Mouse (Mus musculus) heart, embryonic 15.5 days (tissue): Measurements from ENCODE around the gene Gatad2b. TPM values are rescaled to one million over a fixed set of nuclear protein-coding genes. Genes with fewer than 3 reads are reported as not detected.

ENCODE experiments used
- ATAC-seq: fragments of 200-750 bp; cut with Nextera tagmentation; replicated peaks from 2 replicates; pipeline ENCODE4 v1.8.0; 2017; ENCODE audit warnings: low read depth, moderate TSS enrichment; ENCODE audit not compliant: insufficient number of reproducible peaks, insufficient read depth, low FRiP score
- H3K27ac ChIP-seq: fragments of 300-500 bp; sonication (generic); 2 replicates; pipeline ENCODE4 v1.5.1; 2015; ENCODE audit warnings: mild to moderate bottlenecking, inconsistent platforms
- H3K27me3 ChIP-seq: fragments of 300-500 bp; sonication (generic); 2 replicates; pipeline ENCODE4 v1.6.1; 2015; ENCODE audit warnings: inconsistent platforms
- H3K36me3 ChIP-seq: fragments of 300-500 bp; sonication (generic); 2 replicates; pipeline ENCODE4 v1.6.1; 2015; ENCODE audit warnings: mild to moderate bottlenecking, inconsistent platforms
- H3K4me1 ChIP-seq: fragments of 300-500 bp; sonication (generic); replicated peaks from 2 replicates; pipeline ENCODE4 v1.6.1; 2015; ENCODE audit warnings: inconsistent platforms
- H3K4me2 ChIP-seq: fragments of 300-500 bp; sonication (generic); 2 replicates; pipeline ENCODE4 v1.6.1; 2015; ENCODE audit warnings: inconsistent platforms, mild to moderate bottlenecking, moderate library complexity
- H3K4me3 ChIP-seq: fragments of 300-500 bp; sonication (generic); 2 replicates; pipeline ENCODE4 v1.5.1; 2015; ENCODE audit warnings: mild to moderate bottlenecking, inconsistent platforms
- H3K9ac ChIP-seq: fragments of 300-500 bp; sonication (generic); 2 replicates; pipeline ENCODE4 v1.6.1; 2015; ENCODE audit warnings: mild to moderate bottlenecking, inconsistent platforms
- H3K9me3 ChIP-seq: fragments of 300-500 bp; sonication (generic); replicated peaks from 2 replicates; pipeline ENCODE4 v1.6.1; 2016; ENCODE audit warnings: inconsistent platforms
- WGBS: fragments of 180-500 bp; shearing (Covaris S2); methylation state at CpG from one replicate; pipeline ENCODE4 v1.1.7; 2015; ENCODE audit warnings: mixed read lengths; 5-methylcytosine and 5-hydroxymethylcytosine counted together
- microRNA-seq: library from miRNA; unstranded; fragments of <30 nt; microRNA quantifications from one replicate; pipeline ENCODE4, GENCODE M21; 2016
- polyA plus RNA-seq: library from polyadenylated mRNA; unstranded; fragments of >200 nt; fragmentation: Nextera tagmentation; extraction: Ambion mirVana; gene quantifications from 2 replicates; pipeline ENCODE4 v1.2.1, GENCODE M21; 2015

The Gatad2b gene
- polyA plus RNA-seq, 1 experiment from 2014 or later, result 7.1 TPM

GRCm38 (mm10) chr3:90400993-90401392, 108.0 kb downstream of the Gatad2b start:
- WGBS, result 59% methylated on average over 4 of the region's 4 CpGs
- Histone ChIP-seq H3K9me3 (no peaks in the 10 kb centered on the region), H3K27me3 (no peaks in the 10 kb centered on the region), H3K4me2 (no peak overlapping the region), H3K36me3 (peaks cover 86% of the 10 kb centered on the region), H3K9ac (no peak overlapping the region), H3K4me1 (no peaks in the 10 kb centered on the region), H3K27ac (no peak overlapping the region), H3K4me3 (no peak overlapping the region)
- no peak for ATAC-seq

DNA sequence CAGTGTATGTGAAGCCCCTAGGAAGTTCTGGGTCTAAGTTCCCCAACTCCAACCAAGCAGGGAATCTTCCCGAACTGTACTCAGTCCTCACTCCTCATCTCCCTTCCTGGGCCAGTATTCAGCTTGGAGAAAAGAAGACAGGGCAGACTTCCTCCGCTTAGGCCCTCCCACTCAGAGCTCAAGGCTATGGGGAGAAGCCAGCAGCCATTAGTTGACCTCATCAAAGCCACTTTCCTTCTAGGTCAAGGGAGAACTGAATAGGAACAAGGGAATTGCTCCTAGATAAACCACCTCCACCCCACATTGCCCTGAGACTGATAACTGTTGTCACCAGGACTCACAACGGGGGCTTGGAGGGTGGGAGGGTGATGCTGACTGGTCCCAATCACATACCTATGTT, 111.1 kb downstream of the Gatad2b start:
- Histone ChIP-seq H3K4me3 (no peak overlapping the region), H3K4me2 (no peak overlapping the region), H3K9ac (no peak overlapping the region), H3K4me1 (no peaks in the 10 kb centered on the region), H3K27ac (no peak overlapping the region), H3K36me3 (peaks cover 95% of the 10 kb centered on the region), H3K9me3 (no peaks in the 10 kb centered on the region), H3K27me3 (no peaks in the 10 kb centered on the region)
- ATAC-seq, result no peak
- 74% methylated on average over 3 of the region's 3 CpGs for WGBS

GRCm38 (mm10) chr3:90404609-90405008, 111.6 kb downstream of the Gatad2b start:
- no peaks in the 10 kb centered on the region for H3K27me3 ChIP-seq
- ATAC-seq, result no peak
- 71% methylated on average over 4 of the region's 4 CpGs for WGBS
- peaks cover 95% of the 10 kb centered on the region for H3K36me3 ChIP-seq
- no peaks in the 10 kb centered on the region for H3K9me3 ChIP-seq
- no peak overlapping the region for H3K27ac ChIP-seq
- H3K4me2 ChIP-seq, result no peak overlapping the region
- no peak overlapping the region for H3K4me3 ChIP-seq
- no peak overlapping the region for H3K9ac ChIP-seq
- no peaks in the 10 kb centered on the region for H3K4me1 ChIP-seq

- Histone ChIP-seq H3K4me3 (no peak overlapping the region), H3K9me3 (no peaks in the 10 kb centered on the region), H3K4me2 (no peak overlapping the region), H3K36me3 (peaks cover 94% of the 10 kb centered on the region), H3K9ac (no peak overlapping the region), H3K4me1 (no peaks in the 10 kb centered on the region), H3K27me3 (no peaks in the 10 kb centered on the region), H3K27ac (no peak overlapping the region)
- no peak for ATAC-seq
- 94% methylated on average over 5 of the region's 5 CpGs for WGBS
Observed at GRCm38 (mm10) chr3:90406414-90406813, 113.4 kb downstream of the Gatad2b start.

- Histone ChIP-seq H3K9me3 (no peaks in the 10 kb centered on the region), H3K4me1 (no peaks in the 10 kb centered on the region), H3K9ac (no peak overlapping the region), H3K4me3 (no peak overlapping the region), H3K4me2 (no peak overlapping the region), H3K27ac (no peak overlapping the region), H3K27me3 (no peaks in the 10 kb centered on the region), H3K36me3 (peaks cover 84% of the 10 kb centered on the region)
- no peak for ATAC-seq
- WGBS, result 85% methylated on average over 3 of the region's 3 CpGs
Observed at GRCm38 (mm10) chr3:90408721-90409120, 115.7 kb downstream of the Gatad2b start.

GRCm38 (mm10) chr3:90412312-90413010, 119.5 kb downstream of the Gatad2b start:
- Histone ChIP-seq H3K9me3 (no peaks in the 10 kb centered on the region), H3K36me3 (peaks cover 77% of the 10 kb centered on the region), H3K9ac (no peak overlapping the region), H3K27ac (no peak overlapping the region), H3K27me3 (no peaks in the 10 kb centered on the region), H3K4me1 (no peaks in the 10 kb centered on the region), H3K4me2 (no peak overlapping the region), H3K4me3 (no peak overlapping the region)
- no peak for ATAC-seq
- 42% methylated on average over 5 of the region's 5 CpGs for WGBS

- H3K4me2 ChIP-seq, result no peak overlapping the region
- H3K27ac ChIP-seq, result no peak overlapping the region
- H3K4me3 ChIP-seq, result no peak overlapping the region
- no peaks in the 10 kb centered on the region for H3K27me3 ChIP-seq
- H3K9me3 ChIP-seq, result no peaks in the 10 kb centered on the region
- 43% methylated on average over 3 of the region's 3 CpGs for WGBS
- no peak overlapping the region for H3K9ac ChIP-seq
- peaks cover 74% of the 10 kb centered on the region for H3K36me3 ChIP-seq
- ATAC-seq, result no peak
- H3K4me1 ChIP-seq, result no peaks in the 10 kb centered on the region
Observed at GRCm38 (mm10) chr3:90413011-90413396, 120.0 kb downstream of the Gatad2b start.

Small RNA genes within 50 kb of the gene (microRNA-seq; reads per million reads assigned to microRNA genes)
- not detected for gene Mir7012

Other genes with a start within 250 kb of the Gatad2b start
- 129 and 134 TPM in 2 replicates for gene 4933434E20Rik, start 241.5 kb upstream of the Gatad2b start, polyA plus RNA-seq
- 120 and 126 TPM in 2 replicates for gene Ubap2l, start 240.6 kb upstream of the Gatad2b start, polyA plus RNA-seq
- gene Tpm3, start 220.5 kb upstream of the Gatad2b start, polyA plus RNA-seq, result 239 and 307 TPM in 2 replicates
- gene Nup210l, start 189.0 kb upstream of the Gatad2b start, polyA plus RNA-seq, result 0.20 and 0.25 TPM in 2 replicates
- gene Rps27, start 79.5 kb upstream of the Gatad2b start, polyA plus RNA-seq, result 766 and 874 TPM in 2 replicates
- gene Rab13, start 79.5 kb upstream of the Gatad2b start, polyA plus RNA-seq, result 22.1 and 24.0 TPM in 2 replicates
- 78.4 and 79.5 TPM in 2 replicates for gene Jtb, start 61.6 kb upstream of the Gatad2b start, polyA plus RNA-seq
- 2.2 and 3.0 TPM in 2 replicates for gene Creb3l4, start 49.7 kb upstream of the Gatad2b start, polyA plus RNA-seq
- 76.0 and 86.2 TPM in 2 replicates for gene Slc39a1, start 45.0 kb upstream of the Gatad2b start, polyA plus RNA-seq
- 10.8 and 15.9 TPM in 2 replicates for gene Crtc2, start 39.0 kb upstream of the Gatad2b start, polyA plus RNA-seq
- gene Dennd4b, start 28.0 kb upstream of the Gatad2b start, polyA plus RNA-seq, result 4.6 and 6.9 TPM in 2 replicates
- 4.8 and 9.4 TPM in 2 replicates for gene Slc27a3, start 96.8 kb downstream of the Gatad2b start, polyA plus RNA-seq
- gene Ints3, start 140.4 kb downstream of the Gatad2b start, polyA plus RNA-seq, result 16.7 and 22.6 TPM in 2 replicates
- gene Npr1, start 172.7 kb downstream of the Gatad2b start, polyA plus RNA-seq, result 10.1 and 12.5 TPM in 2 replicates
- gene Ilf2, start 182.9 kb downstream of the Gatad2b start, polyA plus RNA-seq, result 97.3 and 108 TPM in 2 replicates
- 71.5 and 75.1 TPM in 2 replicates for gene Snapin, start 197.9 kb downstream of the Gatad2b start, polyA plus RNA-seq
- 90.9 and 98.3 TPM in 2 replicates for gene Chtop, start 216.3 kb downstream of the Gatad2b start, polyA plus RNA-seq
- gene S100a1, start 221.2 kb downstream of the Gatad2b start, polyA plus RNA-seq, result 247 and 315 TPM in 2 replicates
- 73.0 and 94.1 TPM in 2 replicates for gene S100a13, start 221.3 kb downstream of the Gatad2b start, polyA plus RNA-seq
- gene S100a14, start 233.7 kb downstream of the Gatad2b start, polyA plus RNA-seq, result 1.1 and 7.5 TPM in 2 replicates
- 89.3 and 103 TPM in 2 replicates for gene S100a16, start 244.1 kb downstream of the Gatad2b start, polyA plus RNA-seq